Mouse (Mus musculus) myocyte (in vitro differentiated cells): Measurements from ENCODE around the gene Fgf7.

Experiments
- CEBPB ChIP-seq: IDR thresholded peaks from 2 replicates; pipeline ENCODE4 v1.6.1; 2011; ENCODE audit warnings: mild to moderate bottlenecking, moderate library complexity; ENCODE audit not compliant: poor library complexity, insufficient read depth, severe bottlenecking
- MAX ChIP-seq: IDR thresholded peaks from one replicate; pipeline ENCODE4 v1.6.1; 2011; ENCODE audit warnings: low read depth, mild to moderate bottlenecking, control low read depth
- POLR2A ChIP-seq: IDR thresholded peaks from one replicate; pipeline ENCODE4 v1.6.1; 2011; ENCODE audit warnings: low read depth, mild to moderate bottlenecking, control low read depth, moderate library complexity; ENCODE audit not compliant: insufficient read length
- POLR2AphosphoS2 ChIP-seq: IDR thresholded peaks from one replicate; pipeline ENCODE4 v1.6.1; 2011; ENCODE audit warnings: low read depth, control low read depth; ENCODE audit not compliant: insufficient read length
- REST ChIP-seq: IDR thresholded peaks from one replicate; pipeline ENCODE4 v1.6.1; 2011; ENCODE audit warnings: mild to moderate bottlenecking, control low read depth, moderate library complexity; ENCODE audit not compliant: insufficient read depth, insufficient read length
- USF1 ChIP-seq: IDR thresholded peaks from one replicate; pipeline ENCODE4 v1.6.1; 2011; ENCODE audit warnings: low read depth, mild to moderate bottlenecking, control low read depth, moderate library complexity

DNA sequence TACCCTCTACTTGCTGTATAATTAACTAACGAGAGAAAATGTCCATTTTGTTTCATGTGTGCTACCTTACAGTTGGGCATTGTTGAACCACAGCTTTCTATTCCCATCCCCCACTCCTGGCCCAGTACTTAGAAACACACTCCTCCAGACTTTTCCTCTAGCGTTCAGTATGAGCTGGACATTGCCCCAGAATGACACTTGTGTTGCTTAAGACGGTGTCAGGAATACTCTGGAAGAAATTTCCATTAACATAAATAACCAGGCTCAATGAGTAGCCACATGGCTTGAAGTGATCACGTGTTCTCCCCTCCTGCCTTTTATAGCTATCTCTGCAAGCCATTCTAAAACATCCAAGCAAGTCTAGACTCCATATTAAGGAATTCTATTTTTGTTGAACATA, 26.1 kb downstream of the Fgf7 start:
- TF ChIP-seq USF1: no peak
- no peak for TF ChIP-seq POLR2A
- TF ChIP-seq POLR2AphosphoS2: no peak
- no peak for TF ChIP-seq REST
- TF ChIP-seq CEBPB: no peak
- no peak for TF ChIP-seq MAX
